Mouse (Mus musculus) embryo, embryonic 10 days (tissue): Measurements from ENCODE around the gene Slc16a13.

ENCODE experiments used
- DNase-seq: peaks from one replicate; pipeline ENCODE4 v3.0.0-alpha.2; 2015; ENCODE audit warnings: low spot score

Gene Slc16a13

DNA sequence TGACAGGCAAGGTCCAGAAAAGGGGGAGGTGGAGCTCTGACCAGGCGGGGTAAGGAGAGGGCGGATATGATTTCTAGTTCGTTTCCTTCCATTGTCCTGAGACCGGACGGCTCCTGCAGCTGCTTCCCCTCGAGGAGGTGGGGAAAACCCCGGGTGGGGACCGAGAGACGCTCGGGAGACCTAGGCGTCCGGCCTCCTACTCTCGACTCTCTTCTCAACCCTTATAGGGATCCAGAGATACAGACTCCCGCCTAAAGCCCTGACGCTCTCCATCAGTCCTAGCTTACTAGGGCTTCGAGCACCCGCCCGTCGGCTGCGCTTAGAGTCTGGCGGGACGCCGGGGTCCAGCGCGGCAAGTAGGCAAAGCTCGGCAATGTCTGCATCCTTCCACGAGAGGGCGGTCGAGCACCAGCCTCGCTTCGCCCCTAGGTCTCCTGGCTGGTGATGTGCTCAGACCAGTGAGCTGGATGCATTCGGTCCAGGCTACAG is 9.4 kb upstream of the Slc16a13 start:
- peak; percentile 96 for DNase-seq

DNA sequence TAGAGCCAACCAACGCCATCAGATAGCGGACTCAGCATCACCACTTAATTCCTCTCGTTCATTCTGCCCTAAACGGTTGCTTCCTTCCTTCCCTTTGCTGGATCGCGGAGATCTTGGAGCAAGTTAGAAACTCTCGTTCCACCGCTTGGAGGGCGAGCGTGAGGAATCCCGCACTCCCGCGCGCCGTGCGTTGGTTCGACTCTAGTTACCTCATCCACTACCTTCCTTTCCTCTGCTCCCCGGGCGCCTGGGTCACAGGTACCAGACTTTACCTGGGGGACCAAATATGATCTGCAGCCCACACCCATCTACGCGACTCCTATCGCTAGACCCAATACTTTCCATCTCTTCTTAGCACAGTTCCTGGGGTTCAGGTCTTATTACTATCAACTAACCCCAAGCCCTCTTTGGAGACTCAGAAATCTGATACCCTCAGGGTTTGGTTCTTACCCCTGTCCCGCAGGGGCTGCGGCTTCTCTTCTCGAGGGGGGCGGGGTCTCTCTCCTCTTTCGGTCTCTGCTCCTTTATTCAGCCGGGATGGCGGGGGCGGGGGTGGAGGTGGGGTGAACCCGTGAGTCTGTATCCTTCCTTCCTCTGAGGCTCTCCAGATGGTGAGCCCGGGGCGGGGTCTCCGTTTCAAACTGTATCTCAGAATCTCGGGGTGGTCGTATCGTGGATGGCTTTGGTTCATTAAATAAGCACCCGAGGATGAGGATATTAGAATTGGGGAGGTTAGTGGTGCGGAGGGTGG is 8.6 kb upstream of the Slc16a13 start, which contains the start of gene Bcl6b:
Gene Bcl6b, minus strand, starts transcription at position 539 of the 751 bp plus-strand sequence.
- no peak for DNase-seq

DNA sequence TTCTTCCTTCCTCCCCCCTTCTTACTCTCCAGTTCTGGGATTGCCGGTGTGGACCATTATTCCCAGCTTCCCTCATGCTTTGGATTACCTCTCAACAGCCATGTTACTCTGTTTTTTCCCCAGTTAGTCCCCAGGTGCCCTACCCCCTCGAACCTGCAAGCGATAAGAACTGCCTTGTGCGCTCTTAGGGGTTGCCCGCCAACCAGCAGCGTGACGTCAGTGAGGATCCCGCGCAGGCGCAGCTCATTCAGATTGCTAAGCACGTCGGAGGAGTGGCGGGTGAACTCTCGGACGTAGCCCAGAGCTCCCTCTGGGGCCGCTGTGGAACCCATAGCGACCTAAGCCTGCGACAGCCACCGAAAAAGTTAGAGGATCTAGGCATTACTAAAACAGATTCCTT is 8.0 kb upstream of the Slc16a13 start:
- DNase-seq = peak; percentile 91

DNA sequence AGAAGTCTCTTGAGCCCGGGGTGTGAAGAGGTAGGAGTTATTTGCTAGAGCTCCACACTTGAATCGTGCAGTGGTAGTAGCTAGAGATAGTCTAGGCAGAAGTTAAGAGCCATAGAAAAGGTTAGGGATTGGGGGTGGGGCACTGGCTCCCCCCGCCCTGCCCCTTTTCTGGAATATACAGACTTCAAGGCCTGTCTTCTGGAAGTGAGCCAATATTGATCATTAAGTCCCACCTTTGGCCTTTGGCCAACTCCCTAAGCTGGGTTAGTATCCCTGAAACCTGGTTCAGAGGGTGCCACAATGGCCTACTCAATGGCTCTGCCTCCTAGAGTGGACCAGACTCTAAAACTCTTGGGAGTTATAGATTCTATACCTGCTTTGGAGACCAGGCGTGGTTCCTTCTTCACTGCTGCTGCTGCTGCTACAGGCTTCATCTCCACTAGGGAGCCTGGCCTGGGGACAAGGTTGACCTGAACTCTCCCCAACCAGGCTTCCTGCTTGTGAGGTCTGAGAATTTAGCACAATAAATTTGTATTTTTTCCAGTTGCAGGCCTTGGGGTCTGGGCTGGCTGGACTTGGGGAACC is 6.9 kb upstream of the Slc16a13 start:
- no peak for DNase-seq

GRCm38 (mm10) chr11:70227126-70227525 is 6.3 kb upstream of the Slc16a13 start:
- no peak for DNase-seq

GRCm38 (mm10) chr11:70226602-70226890 is 5.7 kb upstream of the Slc16a13 start:
- DNase-seq = no peak

DNA sequence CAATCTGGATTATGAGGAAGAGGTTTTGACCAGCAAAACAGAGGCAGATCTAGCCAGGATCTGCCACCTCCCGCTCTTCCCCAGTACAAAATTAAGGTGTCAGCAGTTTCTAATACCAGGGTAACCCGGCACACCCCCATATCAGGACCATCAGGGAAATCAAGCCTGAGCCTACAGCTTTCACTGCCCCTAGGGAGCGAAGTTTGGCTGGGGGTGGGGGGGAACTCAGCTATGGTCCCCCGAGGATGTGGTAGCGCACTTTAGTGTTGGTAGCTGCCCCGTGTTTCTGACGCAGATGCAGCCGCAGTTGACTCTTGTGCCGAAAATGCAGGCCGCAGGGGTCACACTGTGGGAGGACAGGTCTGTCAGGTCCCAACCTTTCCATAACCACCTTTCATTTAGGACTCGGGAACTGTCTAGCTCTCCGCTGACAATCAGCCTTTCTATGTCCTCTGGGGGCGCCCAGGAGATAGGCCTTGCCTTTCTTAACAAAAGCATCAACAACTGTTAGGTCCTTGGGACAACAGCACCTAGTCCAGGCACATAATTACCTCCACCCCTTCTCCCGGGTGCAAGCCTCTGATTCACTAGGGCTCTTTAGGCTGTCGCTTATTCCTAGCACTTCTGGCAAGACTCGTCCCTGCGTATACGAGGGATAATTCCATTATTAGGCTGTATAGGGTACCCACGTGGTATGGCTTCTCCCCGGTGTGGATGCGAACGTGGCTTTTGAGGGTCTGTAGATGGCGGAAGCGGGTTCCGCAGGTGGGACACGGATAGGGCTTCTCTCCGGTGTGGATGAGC is 5.1 kb upstream of the Slc16a13 start:
- peak; percentile 33 for DNase-seq

- no peak for DNase-seq
Observed at GRCm38 (mm10) chr11:70223724-70224123, 2.9 kb upstream of the Slc16a13 start.

DNA sequence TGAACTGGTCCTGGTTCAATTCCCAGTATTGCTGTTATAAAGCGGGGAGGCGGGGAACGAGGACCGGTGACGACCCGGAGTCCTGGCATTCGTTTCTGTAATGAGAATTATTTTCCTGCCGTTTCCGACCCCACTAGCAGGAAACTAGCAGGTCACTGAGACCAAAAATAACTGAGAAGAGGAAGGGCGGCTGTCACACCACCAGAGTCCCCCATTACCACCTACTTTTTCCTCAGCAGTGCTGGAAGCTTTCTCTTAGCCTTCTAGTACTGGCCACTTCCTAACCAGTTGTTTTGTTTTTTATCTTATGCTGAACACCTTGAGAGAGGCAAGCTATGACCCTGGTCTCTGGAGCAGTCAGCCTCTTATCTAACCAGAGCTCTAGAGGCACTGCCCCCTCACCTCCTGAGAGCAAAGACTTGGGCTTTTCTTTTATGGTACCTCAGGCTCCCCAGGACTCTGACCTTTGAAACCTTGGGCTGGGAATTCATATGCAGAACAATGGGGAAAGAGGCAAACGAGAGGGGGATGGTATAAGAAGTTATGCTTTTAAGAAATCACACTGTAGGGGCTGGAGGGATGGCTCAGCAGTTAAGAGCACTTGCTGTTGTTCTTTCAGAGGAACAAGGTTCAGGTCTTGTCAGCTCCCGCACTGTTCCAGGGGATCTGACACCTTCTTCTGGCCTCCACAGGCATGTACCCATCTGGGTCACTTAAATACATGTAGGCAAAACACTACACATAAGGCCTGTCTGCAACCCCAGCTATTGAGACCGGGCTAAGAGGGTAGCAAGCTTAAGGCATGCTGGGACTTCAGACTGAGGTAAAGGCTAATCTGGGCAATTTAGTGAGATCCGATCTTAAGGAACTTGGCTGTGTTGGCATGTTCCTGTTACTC is 988 bp upstream of the Slc16a13 start:
- no peak for DNase-seq

- no peak for DNase-seq
Observed at GRCm38 (mm10) chr11:70220323-70220722, 541 bp downstream of the Slc16a13 start.

GRCm38 (mm10) chr11:70219873-70220272 is 991 bp downstream of the Slc16a13 start:
- DNase-seq = no peak

DNA sequence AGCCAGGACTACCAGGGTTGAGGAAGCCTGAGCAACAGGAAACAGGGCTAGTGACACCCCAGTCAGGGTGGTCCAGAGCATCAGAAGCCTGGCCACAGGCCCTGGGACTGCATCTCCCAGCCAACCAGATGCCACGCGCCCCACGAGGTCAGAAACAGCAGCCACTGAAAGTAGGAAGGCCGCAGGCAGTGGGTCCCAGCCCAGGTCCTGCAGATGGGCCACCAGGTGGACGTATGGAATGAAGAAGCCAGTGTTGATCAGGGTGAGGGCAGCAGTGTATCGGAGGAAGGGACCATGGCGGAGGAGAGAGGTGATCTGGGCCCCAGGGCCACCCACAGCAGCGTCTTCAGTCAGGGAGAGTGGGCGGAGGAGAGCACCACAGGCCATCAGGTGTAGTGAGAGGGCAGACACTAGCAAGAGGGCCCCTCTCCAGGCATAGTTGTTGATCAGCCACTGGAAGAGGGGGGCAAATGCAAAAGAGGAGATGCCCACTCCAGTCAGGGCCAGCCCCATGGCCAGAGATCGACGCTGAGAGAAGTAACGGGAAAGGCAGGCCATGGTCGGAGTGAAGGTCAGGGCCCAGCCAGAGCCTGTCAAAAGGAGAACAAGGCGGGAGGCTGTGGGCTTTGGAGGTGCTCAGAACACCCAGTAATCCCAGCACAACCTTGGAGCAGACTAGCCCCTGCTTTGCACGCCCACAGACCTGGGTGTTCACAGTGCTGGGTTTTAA is 2.0 kb downstream of the Slc16a13 start:
- DNase-seq = no peak

- no peak for DNase-seq
Observed at GRCm38 (mm10) chr11:70218039-70218438, 2.8 kb downstream of the Slc16a13 start.

GRCm38 (mm10) chr11:70216103-70216502 is 4.8 kb downstream of the Slc16a13 start:
- DNase-seq = no peak

DNA sequence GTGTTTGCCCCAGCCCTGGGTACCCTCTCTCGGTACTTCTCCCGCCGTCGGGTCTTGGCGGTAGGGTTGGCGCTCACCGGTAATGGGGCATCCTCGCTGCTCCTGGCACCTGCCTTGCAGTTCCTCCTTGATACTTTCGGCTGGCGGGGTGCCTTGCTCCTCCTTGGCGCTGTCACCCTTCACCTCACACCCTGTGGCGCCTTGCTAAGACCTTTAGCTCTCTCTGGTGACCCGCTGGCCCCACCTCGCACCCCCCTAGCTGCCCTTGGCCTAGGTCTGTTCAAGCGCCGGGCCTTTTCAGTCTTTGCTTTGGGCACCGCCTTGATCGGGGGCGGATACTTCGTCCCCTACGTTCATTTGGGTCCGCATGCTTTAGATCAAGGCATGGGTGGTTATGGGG is 5.6 kb downstream of the Slc16a13 start:
- no peak for DNase-seq

GRCm38 (mm10) chr11:70214856-70215209 is 6.0 kb downstream of the Slc16a13 start:
- no peak for DNase-seq

DNA sequence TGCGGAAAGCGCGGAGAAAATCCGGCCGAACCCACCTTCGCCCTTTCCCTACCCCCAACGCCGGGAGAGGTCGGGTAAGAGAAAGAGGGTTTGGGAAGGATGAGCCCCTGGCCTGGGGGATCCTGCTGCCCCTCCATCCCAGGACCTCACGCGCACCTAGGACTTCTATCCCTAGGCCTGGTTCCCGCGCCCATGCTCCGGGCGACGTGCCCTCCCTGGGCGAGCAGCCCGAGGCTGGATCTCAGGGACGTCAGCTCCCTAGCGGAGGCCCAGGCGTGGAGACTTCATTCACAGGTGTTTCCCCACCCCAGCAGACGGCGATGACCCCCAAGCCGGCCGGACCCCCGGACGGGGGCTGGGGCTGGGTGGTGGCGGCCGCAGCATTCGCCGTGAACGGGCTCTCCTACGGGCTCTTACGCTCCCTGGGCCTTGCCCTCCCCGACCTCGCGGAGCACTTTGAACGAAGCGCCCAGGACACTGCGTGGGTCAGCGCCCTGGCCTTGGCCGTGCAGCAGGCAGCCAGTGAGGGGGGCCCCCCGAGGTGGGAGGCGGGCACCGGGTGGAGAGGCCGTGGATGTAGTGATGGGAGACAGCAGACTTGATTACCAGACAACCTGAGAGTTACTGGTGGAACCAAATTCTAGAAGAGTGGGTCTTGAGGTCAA is 6.5 kb downstream of the Slc16a13 start:
- no peak for DNase-seq

- no peak for DNase-seq
Observed at GRCm38 (mm10) chr11:70213736-70214135, 7.1 kb downstream of the Slc16a13 start.

DNA sequence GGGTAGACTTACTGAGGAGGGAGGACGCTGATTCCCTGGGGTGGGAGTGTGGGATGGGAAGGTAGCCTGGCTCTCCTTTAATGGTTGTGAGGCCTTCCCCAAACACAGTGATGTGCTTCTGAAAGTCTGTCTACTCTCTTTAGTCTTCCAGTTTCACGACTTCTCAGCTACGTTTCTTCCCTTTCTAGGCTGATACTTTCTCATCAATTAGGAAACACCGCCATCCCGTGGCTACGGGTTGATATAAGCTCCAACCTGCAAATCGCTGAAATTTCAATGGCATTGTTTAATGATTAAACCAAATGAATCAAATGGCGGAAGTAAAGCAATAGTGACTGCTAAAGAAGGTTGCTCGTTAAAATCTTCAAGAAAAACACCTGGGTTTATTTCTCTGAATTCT is 8.0 kb downstream of the Slc16a13 start:
- DNase-seq = peak; percentile 85

DNA sequence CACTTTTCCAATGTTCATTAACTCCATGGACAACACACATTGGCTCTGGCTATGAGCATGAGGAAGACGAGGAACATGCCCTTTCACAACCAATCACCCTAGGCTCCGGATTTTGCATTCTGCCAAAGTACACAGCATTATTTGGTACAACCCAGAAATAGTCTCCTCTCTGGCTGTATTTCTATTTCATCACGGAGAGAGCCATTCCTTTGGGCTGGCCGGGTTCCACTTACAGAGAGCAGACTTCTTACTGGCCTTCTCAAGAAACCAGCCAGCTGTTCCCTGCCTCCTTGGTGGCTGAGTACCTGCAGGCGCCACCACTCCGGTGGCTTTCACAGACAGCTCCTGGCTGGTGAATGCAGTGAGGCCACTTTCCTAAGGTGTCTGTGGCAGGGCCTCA is 8.4 kb downstream of the Slc16a13 start, which contains the start of gene Slc16a11:
Gene Slc16a11, plus strand, starts transcription at position 330 of the 400 bp plus-strand sequence.
- no peak for DNase-seq

GRCm38 (mm10) chr11:70211972-70212371 is 8.9 kb downstream of the Slc16a13 start:
- no peak for DNase-seq
